Mouse (Mus musculus) embryonic facial prominence, embryonic 12.5 days (tissue): ENCODE results near the gene Pm20d1. TPM values are rescaled to one million over a fixed set of nuclear protein-coding genes. Genes with fewer than 3 reads are reported as not detected.

ENCODE experiments used
- ATAC-seq: fragments of 200-750 bp; cut with Nextera tagmentation; 2 replicates; pipeline ENCODE4 v1.8.0; 2017; ENCODE audit not compliant: insufficient number of reproducible peaks, insufficient read depth, low FRiP score, low TSS enrichment
- H3K27ac ChIP-seq: fragments of 300-500 bp; sonication (generic); 2 replicates; pipeline ENCODE4 v1.5.1; 2016; ENCODE audit warnings: mild to moderate bottlenecking
- H3K27me3 ChIP-seq: fragments of 300-500 bp; sonication (generic); 2 replicates; pipeline ENCODE4 v1.6.1; 2016; ENCODE audit warnings: mild to moderate bottlenecking, moderate library complexity
- H3K36me3 ChIP-seq: fragments of 300-500 bp; sonication (generic); 2 replicates; pipeline ENCODE4 v1.6.1; 2016; ENCODE audit warnings: mild to moderate bottlenecking
- H3K4me1 ChIP-seq: fragments of 300-500 bp; sonication (generic); 2 replicates; pipeline ENCODE4 v1.6.1; 2016
- H3K4me2 ChIP-seq: fragments of 300-500 bp; sonication (generic); replicated peaks from 2 replicates; pipeline ENCODE4 v1.6.1; 2016; ENCODE audit warnings: mild to moderate bottlenecking, moderate library complexity
- H3K4me3 ChIP-seq: fragments of 300-500 bp; sonication (generic); 2 replicates; pipeline ENCODE4 v1.5.1; 2016; ENCODE audit warnings: mild to moderate bottlenecking
- H3K9ac ChIP-seq: fragments of 300-500 bp; sonication (generic); 2 replicates; pipeline ENCODE4 v1.6.1; 2016; ENCODE audit warnings: mild to moderate bottlenecking, moderate library complexity
- H3K9me3 ChIP-seq: fragments of 300-500 bp; sonication (generic); 2 replicates; pipeline ENCODE4 v1.6.1; 2016; ENCODE audit warnings: mild to moderate bottlenecking, moderate library complexity
- WGBS: fragments of 180-500 bp; shearing (Covaris S2); methylation state at CpG from one replicate; pipeline ENCODE4 v1.1.7; 2016; 5-methylcytosine and 5-hydroxymethylcytosine counted together
- polyA plus RNA-seq: library from polyadenylated mRNA; unstranded; fragments of >200 nt; fragmentation: Nextera tagmentation; extraction: Ambion mirVana; gene quantifications from 2 replicates; pipeline ENCODE4 v1.2.1, GENCODE M21; 2016

Gene Pm20d1
- polyA plus RNA-seq, 1 experiment from 2014 or later, result 0.32 TPM

DNA sequence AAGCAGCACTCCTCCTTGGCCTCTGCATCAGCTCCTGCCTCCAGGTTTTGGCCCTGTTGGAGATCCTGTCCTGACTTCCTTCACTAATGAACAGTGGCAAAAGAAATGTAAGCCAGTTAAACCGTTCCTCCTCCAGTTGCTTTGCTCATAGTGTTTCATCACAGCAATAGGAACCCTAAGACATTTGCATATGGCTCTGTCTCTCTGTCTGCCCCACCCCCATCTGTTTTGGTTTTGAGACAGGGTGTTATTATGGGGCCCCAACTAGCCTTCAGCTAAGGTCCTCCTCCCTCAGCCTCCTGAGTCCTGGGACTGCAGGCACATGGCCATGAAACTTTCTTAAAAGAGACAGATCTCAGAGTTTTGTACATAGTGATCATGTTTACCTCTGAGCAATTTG, 2.8 kb downstream of the Pm20d1 start:
- 32% methylated on average over 1 of the region's 1 CpGs for WGBS
- Histone ChIP-seq H3K36me3 (no peaks in the 10 kb centered on the region), H3K4me3 (no peak overlapping the region), H3K27ac (no peak overlapping the region), H3K9ac (no peak overlapping the region), H3K27me3 (peaks cover 3% of the 10 kb centered on the region; the same call in 1 of the 2 replicates), H3K4me2 (no peak overlapping the region), H3K9me3 (no peaks in the 10 kb centered on the region), H3K4me1 (peaks cover 4% of the 10 kb centered on the region; the same call in 1 of the 2 replicates)
- ATAC-seq, result no peak

- Histone ChIP-seq H3K4me1 (peaks cover 4% of the 10 kb centered on the region; the same call in 1 of the 2 replicates), H3K27ac (no peak overlapping the region), H3K27me3 (peaks cover 3% of the 10 kb centered on the region; the same call in 1 of the 2 replicates), H3K9me3 (no peaks in the 10 kb centered on the region), H3K9ac (no peak overlapping the region), H3K36me3 (no peaks in the 10 kb centered on the region), H3K4me3 (no peak overlapping the region), H3K4me2 (no peak overlapping the region)
- no peak for ATAC-seq
- WGBS, result 94% methylated on average over 8 of the region's 8 CpGs
Observed at GRCm38 (mm10) chr1:131801071-131801470, 3.9 kb downstream of the Pm20d1 start.

DNA sequence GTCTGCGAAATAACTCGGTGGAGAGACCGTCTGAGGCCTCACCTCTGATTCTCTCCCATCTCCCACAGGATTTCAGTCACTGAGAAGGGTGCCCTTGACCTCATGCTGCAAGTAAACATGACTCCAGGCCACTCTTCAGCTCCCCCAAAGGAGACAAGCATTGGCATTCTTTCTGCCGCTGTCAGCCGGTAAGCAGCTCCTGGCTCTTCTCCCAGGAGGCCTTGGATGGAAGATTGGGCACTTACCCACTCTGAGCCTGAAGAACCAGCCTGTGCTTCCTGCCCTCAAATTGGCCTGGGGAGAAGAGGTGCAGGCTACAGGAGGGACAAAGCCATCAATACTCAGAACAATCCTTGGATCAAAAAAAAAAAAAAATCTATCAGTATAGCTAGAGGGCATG, 5.5 kb downstream of the Pm20d1 start:
- Histone ChIP-seq H3K4me3 (no peak overlapping the region), H3K27ac (no peak overlapping the region), H3K36me3 (no peaks in the 10 kb centered on the region), H3K4me2 (no peak overlapping the region), H3K9ac (no peak overlapping the region), H3K4me1 (no peaks in the 10 kb centered on the region; the same call in 1 of the 2 replicates), H3K9me3 (no peaks in the 10 kb centered on the region), H3K27me3 (0 out of 2 replicates have a peak, but pooled peaks cover 3% of the 10 kb centered on the region)
- no peak for ATAC-seq
- WGBS, result 75% methylated on average over 5 of the region's 5 CpGs

DNA sequence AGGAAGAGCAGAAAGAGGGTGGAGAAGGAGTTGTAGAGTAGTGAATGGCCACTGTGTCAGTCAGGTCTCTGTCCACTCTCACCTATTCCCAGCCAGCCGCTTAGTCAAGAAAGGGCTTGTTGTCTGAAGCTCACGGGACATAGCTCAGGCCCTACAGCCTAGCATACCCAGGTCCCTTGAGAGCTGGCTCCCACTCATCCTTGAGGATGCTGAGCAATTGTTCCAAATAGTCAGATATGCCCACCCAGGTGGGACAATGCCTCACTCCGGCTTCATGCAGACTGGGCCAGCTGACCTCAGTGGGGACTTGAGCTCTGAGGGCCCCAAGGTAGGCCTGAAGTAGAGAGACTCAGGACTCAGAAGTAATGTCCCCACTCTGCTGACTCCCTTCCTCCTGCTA, 7.0 kb downstream of the Pm20d1 start:
- 89% methylated on average over 3 of the region's 3 CpGs for WGBS
- Histone ChIP-seq H3K4me3 (no peak overlapping the region), H3K4me2 (no peak overlapping the region), H3K36me3 (no peaks in the 10 kb centered on the region), H3K27me3 (no peaks in the 10 kb centered on the region), H3K9me3 (no peaks in the 10 kb centered on the region), H3K4me1 (no peaks in the 10 kb centered on the region), H3K9ac (no peak overlapping the region), H3K27ac (no peak overlapping the region)
- ATAC-seq, result no peak

GRCm38 (mm10) chr1:131808986-131809385, 11.8 kb downstream of the Pm20d1 start:
- no peak overlapping the region for H3K4me3 ChIP-seq
- ATAC-seq, result no peak
- H3K4me2 ChIP-seq, result no peak overlapping the region
- H3K9me3 ChIP-seq, result no peaks in the 10 kb centered on the region
- no peak overlapping the region for H3K9ac ChIP-seq
- no peak overlapping the region for H3K27ac ChIP-seq
- no peaks in the 10 kb centered on the region for H3K36me3 ChIP-seq
- WGBS, result 90% methylated on average over 1 of the region's 1 CpGs
- no peaks in the 10 kb centered on the region for H3K27me3 ChIP-seq
- H3K4me1 ChIP-seq, result no peaks in the 10 kb centered on the region

DNA sequence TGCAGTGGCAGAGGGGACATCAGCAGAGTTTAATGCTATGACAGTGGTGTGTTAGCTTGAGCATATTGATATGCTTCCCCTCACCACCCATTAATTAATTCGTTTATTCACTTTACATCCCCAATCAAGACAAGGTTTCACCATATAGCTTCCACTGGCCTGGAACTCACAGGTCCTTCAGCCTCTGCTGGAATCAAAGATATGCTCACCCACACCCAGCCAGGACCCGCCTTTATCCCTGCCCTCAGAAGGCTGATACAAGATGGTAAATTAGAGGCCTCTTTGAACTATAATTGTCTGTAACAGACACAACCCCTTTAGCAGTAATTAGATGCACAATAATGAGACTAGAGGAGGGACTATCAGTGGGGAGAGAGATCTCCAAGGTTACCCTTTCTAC, 12.5 kb downstream of the Pm20d1 start:
- no peak for ATAC-seq
- H3K4me2 ChIP-seq, result no peak overlapping the region
- WGBS, result 67% methylated on average over 2 of the region's 2 CpGs
- no peaks in the 10 kb centered on the region for H3K36me3 ChIP-seq
- H3K4me1 ChIP-seq, result no peaks in the 10 kb centered on the region
- H3K27ac ChIP-seq, result no peak overlapping the region
- no peaks in the 10 kb centered on the region for H3K27me3 ChIP-seq
- no peak overlapping the region for H3K9ac ChIP-seq
- H3K4me3 ChIP-seq, result no peak overlapping the region
- no peaks in the 10 kb centered on the region for H3K9me3 ChIP-seq

DNA sequence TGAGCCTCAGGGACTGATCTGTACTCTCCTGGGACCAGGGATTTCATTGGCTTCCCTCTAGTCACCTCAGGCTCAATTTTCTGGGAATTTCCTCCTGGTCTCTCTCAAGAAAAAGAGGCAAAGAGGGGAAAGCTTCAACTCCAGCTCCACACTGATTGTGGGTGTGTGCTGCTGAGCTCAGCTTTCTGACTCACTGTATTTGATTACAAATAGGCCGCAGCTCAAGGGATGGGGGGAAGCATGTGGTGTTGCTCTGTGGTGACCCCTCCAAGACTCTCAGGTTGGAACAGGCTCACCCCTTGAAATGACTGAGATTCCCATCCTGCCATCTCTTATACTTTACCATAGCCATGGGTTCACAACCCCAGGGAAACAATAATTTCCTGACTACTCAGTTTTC, 14.2 kb downstream of the Pm20d1 start:
- no peak overlapping the region for H3K27ac ChIP-seq
- no peak overlapping the region for H3K4me3 ChIP-seq
- no peaks in the 10 kb centered on the region for H3K27me3 ChIP-seq
- H3K36me3 ChIP-seq, result no peaks in the 10 kb centered on the region
- no peak for ATAC-seq
- H3K9ac ChIP-seq, result no peak overlapping the region
- WGBS, result 71% methylated on average over 1 of the region's 1 CpGs
- H3K4me1 ChIP-seq, result no peaks in the 10 kb centered on the region
- H3K9me3 ChIP-seq, result no peaks in the 10 kb centered on the region
- no peak overlapping the region for H3K4me2 ChIP-seq

GRCm38 (mm10) chr1:131812006-131812405, 14.8 kb downstream of the Pm20d1 start:
- no peak overlapping the region for H3K27ac ChIP-seq
- H3K27me3 ChIP-seq, result no peaks in the 10 kb centered on the region
- no peaks in the 10 kb centered on the region for H3K9me3 ChIP-seq
- H3K4me1 ChIP-seq, result no peaks in the 10 kb centered on the region
- 77% methylated on average over 9 of the region's 9 CpGs for WGBS
- no peaks in the 10 kb centered on the region for H3K36me3 ChIP-seq
- no peak overlapping the region for H3K4me3 ChIP-seq
- no peak overlapping the region for H3K9ac ChIP-seq
- H3K4me2 ChIP-seq, result no peak overlapping the region
- ATAC-seq, result no peak

GRCm38 (mm10) chr1:131812631-131813295, 15.6 kb downstream of the Pm20d1 start:
- WGBS, result 79% methylated on average over 9 of the region's 9 CpGs
- Histone ChIP-seq H3K36me3 (no peaks in the 10 kb centered on the region), H3K4me1 (no peaks in the 10 kb centered on the region), H3K4me3 (no peak overlapping the region), H3K9ac (no peak overlapping the region), H3K4me2 (no peak overlapping the region), H3K27ac (no peak overlapping the region), H3K27me3 (no peaks in the 10 kb centered on the region), H3K9me3 (no peaks in the 10 kb centered on the region)
- ATAC-seq, result no peak

DNA sequence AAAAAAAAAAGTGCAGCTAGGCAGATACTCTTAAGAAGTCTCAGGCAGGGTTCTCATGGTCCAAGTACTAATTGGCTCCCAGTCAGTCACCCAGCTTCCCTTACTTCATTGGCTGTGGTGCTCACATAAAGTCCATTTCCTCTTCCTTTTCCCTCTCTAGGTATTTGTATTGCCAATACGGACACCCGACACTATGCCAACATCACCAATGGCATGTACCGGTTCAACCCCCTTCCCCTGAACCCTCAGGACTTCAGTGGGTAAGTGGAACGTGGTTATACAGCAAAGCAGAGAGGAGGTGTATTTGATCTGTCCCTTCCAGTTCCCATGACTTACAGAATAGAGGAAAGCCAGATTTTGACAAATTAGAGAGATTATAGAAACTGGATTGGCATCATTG, 16.6 kb downstream of the Pm20d1 start:
- Histone ChIP-seq H3K4me2 (no peak overlapping the region), H3K4me3 (no peak overlapping the region), H3K9me3 (no peaks in the 10 kb centered on the region), H3K27ac (no peak overlapping the region), H3K4me1 (no peaks in the 10 kb centered on the region), H3K36me3 (no peaks in the 10 kb centered on the region), H3K9ac (no peak overlapping the region), H3K27me3 (no peaks in the 10 kb centered on the region)
- 94% methylated on average over 4 of the region's 4 CpGs for WGBS
- no peak for ATAC-seq

DNA sequence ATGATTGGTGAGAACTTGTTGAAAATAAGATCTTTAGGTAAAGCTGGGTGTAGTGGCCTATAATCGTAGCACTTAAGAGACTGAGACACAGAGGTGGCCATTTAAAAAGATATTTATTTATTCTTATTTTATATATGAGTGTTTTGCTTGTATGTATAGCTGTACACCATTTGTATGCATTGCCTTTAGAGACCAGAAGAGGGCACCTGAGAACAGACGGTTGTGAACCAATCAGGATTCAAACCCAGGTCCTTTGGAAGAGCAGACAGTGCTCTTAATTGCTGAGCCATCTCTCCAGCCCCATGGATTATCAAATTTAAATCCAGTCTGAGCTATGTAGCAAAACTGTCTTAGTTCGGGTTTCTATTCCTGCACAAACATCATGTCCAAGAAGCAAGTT, 17.0 kb downstream of the Pm20d1 start:
- H3K4me1 ChIP-seq, result no peaks in the 10 kb centered on the region
- no peaks in the 10 kb centered on the region; the same call in 1 of the 2 replicates for H3K9me3 ChIP-seq
- WGBS, result 86% methylated on average over 3 of the region's 3 CpGs
- no peak overlapping the region for H3K27ac ChIP-seq
- no peaks in the 10 kb centered on the region for H3K27me3 ChIP-seq
- no peak overlapping the region for H3K4me3 ChIP-seq
- ATAC-seq, result no peak
- no peak overlapping the region for H3K4me2 ChIP-seq
- no peaks in the 10 kb centered on the region for H3K36me3 ChIP-seq
- no peak overlapping the region for H3K9ac ChIP-seq

GRCm38 (mm10) chr1:131816886-131817285, 19.7 kb downstream of the Pm20d1 start:
- Histone ChIP-seq H3K4me1 (no peaks in the 10 kb centered on the region), H3K27me3 (no peaks in the 10 kb centered on the region), H3K4me2 (no peak overlapping the region), H3K36me3 (no peaks in the 10 kb centered on the region), H3K9me3 (no peaks in the 10 kb centered on the region; the same call in 1 of the 2 replicates), H3K9ac (no peak overlapping the region), H3K4me3 (no peak overlapping the region), H3K27ac (no peak overlapping the region)
- 82% methylated on average over 6 of the region's 6 CpGs for WGBS
- ATAC-seq, result no peak
